Mouse (Mus musculus): Measurements from ENCODE around the gene Nme7. TPM values are rescaled to one million over a fixed set of nuclear protein-coding genes. Genes with fewer than 3 reads are reported as not detected.

Gene Nme7
- polyA plus RNA-seq, 1 experiment = 22.0 TPM

DNA sequence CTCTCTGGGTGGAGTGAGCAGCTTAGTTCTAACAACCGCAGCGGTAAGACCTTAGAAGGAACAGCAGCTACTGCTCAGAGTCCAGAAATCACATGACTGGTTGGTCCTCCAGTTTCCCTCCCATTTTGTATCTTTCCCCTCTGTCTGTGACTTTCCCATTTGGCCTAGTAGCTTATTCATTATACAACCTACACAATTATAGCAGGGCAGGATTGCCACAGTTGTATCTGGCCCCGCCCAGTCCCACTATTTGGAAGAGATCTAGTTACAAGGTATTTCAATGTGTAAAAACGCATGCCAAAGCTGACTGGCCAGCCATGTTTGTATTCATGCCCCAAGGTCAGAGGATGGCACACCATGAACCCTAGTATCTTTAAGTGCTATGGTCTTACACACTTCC, 146.7 kb downstream of the Nme7 start:
- Histone ChIP-seq H3K4me1 (ENCODE audit: control insufficient read depth, insufficient read depth, low read length) (peaks cover 15% of the 10 kb centered on the region), H3K4me3 (ENCODE audit: insufficient read depth, low read length) (no peak overlapping the region), H3K27ac (ENCODE audit: insufficient read depth, low read length) (no peak overlapping the region)
- TF ChIP-seq CTCF (IDR thresholded peaks at IDR 0.05; ENCODE audit: extremely low read depth, insufficient read depth, low read length) (no peak), POLR2A (IDR thresholded peaks at IDR 0.05; ENCODE audit: extremely low read depth, insufficient read depth, low read length) (no peak)

GRCm38 (mm10) chr1:164451346-164451745, 147.4 kb downstream of the Nme7 start:
- H3K27ac ChIP-seq (ENCODE audit: insufficient read depth, low read length) = no peak overlapping the region
- peaks cover 15% of the 10 kb centered on the region for H3K4me1 ChIP-seq (ENCODE audit: control insufficient read depth, insufficient read depth, low read length)
- H3K4me3 ChIP-seq (ENCODE audit: insufficient read depth, low read length) = no peak overlapping the region
- TF ChIP-seq CTCF (IDR thresholded peaks at IDR 0.05; ENCODE audit: extremely low read depth, insufficient read depth, low read length) (no peak), POLR2A (IDR thresholded peaks at IDR 0.05; ENCODE audit: extremely low read depth, insufficient read depth, low read length) (peak; percentile 34; the same call in 1 of the 2 replicates)

DNA sequence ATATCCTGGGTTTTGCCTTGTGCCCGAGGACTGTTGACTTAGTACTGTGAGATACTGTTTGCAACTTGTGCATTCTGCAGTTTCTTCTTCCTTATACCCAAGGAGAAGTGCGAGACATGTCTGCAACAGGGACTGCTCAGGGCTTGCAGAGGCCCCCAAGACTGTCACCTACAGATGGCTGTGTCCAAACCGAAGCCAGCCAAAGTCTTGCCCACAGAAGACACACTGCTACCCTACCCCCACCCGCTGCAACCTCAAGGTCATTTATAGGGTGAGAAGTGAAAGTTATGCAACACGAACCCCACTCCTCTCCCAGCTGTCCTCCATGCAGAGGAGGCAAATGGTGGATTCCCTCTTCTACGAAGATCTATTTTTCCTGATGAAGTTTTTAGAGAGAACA, 148.7 kb downstream of the Nme7 start:
- TF ChIP-seq CTCF (IDR thresholded peaks at IDR 0.05; ENCODE audit: extremely low read depth, insufficient read depth, low read length) = no peak
- 0 out of 2 replicates have a peak, but pooled peaks have one; percentile 7 for TF ChIP-seq POLR2A (IDR thresholded peaks at IDR 0.05; ENCODE audit: extremely low read depth, insufficient read depth, low read length)
- H3K4me1 ChIP-seq (ENCODE audit: control insufficient read depth, insufficient read depth, low read length) = peaks cover 14% of the 10 kb centered on the region
- no peak overlapping the region; the same call in 1 of the 2 replicates for H3K4me3 ChIP-seq (ENCODE audit: insufficient read depth, low read length)
- no peak overlapping the region for H3K27ac ChIP-seq (ENCODE audit: insufficient read depth, low read length)

DNA sequence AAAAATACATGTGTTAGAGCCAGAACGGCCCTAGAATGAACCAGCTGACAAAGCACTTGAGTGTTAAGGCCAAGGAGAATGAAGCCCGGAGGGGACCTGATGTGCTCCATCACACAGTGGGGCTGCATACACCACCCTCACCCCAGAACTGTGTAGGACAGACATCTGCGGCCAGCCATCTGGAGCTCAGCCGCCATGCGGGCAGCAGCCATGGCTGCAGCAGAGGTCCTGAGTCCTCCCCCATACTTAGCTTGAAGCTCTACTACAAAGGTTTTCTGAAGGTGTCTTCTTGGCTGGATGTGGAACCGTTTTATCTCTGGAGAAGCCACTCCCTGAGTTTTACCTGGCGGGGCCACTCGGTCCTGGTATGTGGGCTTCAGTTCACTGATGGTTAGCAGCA, 149.2 kb downstream of the Nme7 start:
- Histone ChIP-seq H3K4me3 (ENCODE audit: insufficient read depth, low read length) (peak overlapping the region; percentile 51), H3K4me1 (ENCODE audit: control insufficient read depth, insufficient read depth, low read length) (peaks cover 14% of the 10 kb centered on the region), H3K27ac (ENCODE audit: insufficient read depth, low read length) (no peak overlapping the region)
- no peak; the same call in 1 of the 2 replicates for TF ChIP-seq POLR2A (IDR thresholded peaks at IDR 0.05; ENCODE audit: extremely low read depth, insufficient read depth, low read length)
- no peak for TF ChIP-seq CTCF (IDR thresholded peaks at IDR 0.05; ENCODE audit: extremely low read depth, insufficient read depth, low read length)

DNA sequence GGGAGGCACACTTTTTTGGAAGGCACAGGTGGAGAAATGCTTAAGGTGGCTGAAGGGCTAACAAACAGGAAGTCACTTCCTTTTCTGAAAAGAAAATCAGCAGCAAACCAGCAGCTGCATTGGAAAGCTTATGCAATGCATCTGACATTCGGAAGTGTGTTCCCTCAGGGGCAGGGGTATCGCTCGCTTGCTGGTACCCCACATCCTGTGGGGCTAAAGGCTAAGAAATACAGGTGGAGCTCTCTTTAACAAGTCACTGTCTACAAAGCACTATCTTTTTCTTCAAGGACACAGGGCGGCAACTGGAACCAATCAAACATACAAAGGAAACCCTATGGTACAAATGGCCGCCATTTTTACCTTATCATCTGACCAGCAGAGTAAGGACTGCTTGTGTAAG, 149.8 kb downstream of the Nme7 start:
- Histone ChIP-seq H3K4me1 (ENCODE audit: control insufficient read depth, insufficient read depth, low read length) (peaks cover 12% of the 10 kb centered on the region), H3K4me3 (ENCODE audit: insufficient read depth, low read length) (peak overlapping the region; percentile 51), H3K27ac (ENCODE audit: insufficient read depth, low read length) (no peak overlapping the region)
- TF ChIP-seq POLR2A (IDR thresholded peaks at IDR 0.05; ENCODE audit: extremely low read depth, insufficient read depth, low read length) (0 out of 2 replicates have a peak, but pooled peaks have one; percentile 15), CTCF (IDR thresholded peaks at IDR 0.05; ENCODE audit: extremely low read depth, insufficient read depth, low read length) (no peak)

DNA sequence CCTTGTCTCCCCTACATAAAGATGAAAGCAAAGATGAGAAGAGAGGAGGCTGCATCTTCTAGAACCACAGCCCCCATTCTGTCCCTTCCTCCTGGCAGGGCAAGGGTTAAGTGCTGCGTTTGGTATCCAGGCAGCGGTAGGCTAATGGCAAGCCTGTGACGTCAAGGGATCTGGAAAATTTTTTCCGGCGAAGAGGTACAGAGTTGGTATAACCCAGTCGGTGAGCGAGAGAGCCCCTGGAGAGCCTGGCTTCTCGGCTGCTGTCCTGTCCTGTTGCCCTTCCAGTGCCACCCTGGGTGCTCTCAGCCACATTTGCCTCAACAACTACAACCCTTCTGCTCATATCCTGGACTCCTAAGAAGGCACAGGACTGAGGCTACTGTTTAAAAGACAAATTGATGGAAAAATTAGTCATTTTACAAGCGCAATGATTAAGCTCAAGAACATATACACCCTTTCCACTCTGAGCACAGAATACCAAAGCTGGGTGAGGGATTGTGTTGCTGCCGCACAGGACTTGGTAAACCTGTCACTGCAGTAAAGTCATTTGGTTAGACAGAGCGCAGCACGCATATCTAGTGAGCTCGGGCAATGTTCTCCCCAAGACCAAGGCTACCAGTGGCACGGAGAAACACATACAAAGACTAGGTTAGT, 151.0 kb downstream of the Nme7 start:
- peaks cover 7% of the 10 kb centered on the region for H3K4me1 ChIP-seq (ENCODE audit: control insufficient read depth, insufficient read depth, low read length)
- TF ChIP-seq POLR2A (IDR thresholded peaks at IDR 0.05; ENCODE audit: extremely low read depth, insufficient read depth, low read length) (peak; percentile 98), CTCF (IDR thresholded peaks at IDR 0.05; ENCODE audit: extremely low read depth, insufficient read depth, low read length) (no peak)
- peak overlapping the region; percentile 51 for H3K4me3 ChIP-seq (ENCODE audit: insufficient read depth, low read length)
- peak overlapping the region; percentile 71 for H3K27ac ChIP-seq (ENCODE audit: insufficient read depth, low read length)

DNA sequence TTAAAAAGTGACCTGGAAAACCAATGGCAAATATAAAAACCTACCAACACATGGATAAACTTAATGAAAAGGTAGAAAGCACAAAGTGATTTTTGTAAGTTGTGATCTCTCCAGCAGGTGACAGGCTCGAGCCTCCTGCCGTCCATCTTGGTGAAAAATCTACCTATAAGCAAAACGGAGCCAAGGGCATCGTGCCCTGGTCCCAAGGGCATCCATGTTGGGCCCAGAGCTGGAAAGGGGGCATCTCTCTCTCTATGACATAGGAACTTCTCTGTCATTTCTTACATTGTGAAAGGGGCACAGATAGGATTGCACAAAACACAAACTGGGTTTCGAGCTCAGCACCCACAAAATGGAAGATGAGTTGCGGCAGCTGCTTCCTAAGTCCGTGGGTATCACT, 151.7 kb downstream of the Nme7 start:
- Histone ChIP-seq H3K27ac (ENCODE audit: insufficient read depth, low read length) (peak overlapping the region; percentile 99), H3K4me1 (ENCODE audit: control insufficient read depth, insufficient read depth, low read length) (peaks cover 4% of the 10 kb centered on the region; the same call in 1 of the 2 replicates), H3K4me3 (ENCODE audit: insufficient read depth, low read length) (peak overlapping the region; percentile 51)
- TF ChIP-seq POLR2A (IDR thresholded peaks at IDR 0.05; ENCODE audit: extremely low read depth, insufficient read depth, low read length) = 0 out of 2 replicates have a peak, but pooled peaks have one; percentile 8
- TF ChIP-seq CTCF (IDR thresholded peaks at IDR 0.05; ENCODE audit: extremely low read depth, insufficient read depth, low read length) = peak; percentile 45

GRCm38 (mm10) chr1:164456065-164456464, 152.1 kb downstream of the Nme7 start:
- H3K4me3 ChIP-seq (ENCODE audit: insufficient read depth, low read length) = peak overlapping the region; percentile 51
- peaks cover 5% of the 10 kb centered on the region; the same call in 1 of the 2 replicates for H3K4me1 ChIP-seq (ENCODE audit: control insufficient read depth, insufficient read depth, low read length)
- peak overlapping the region; percentile 99 for H3K27ac ChIP-seq (ENCODE audit: insufficient read depth, low read length)
- TF ChIP-seq CTCF (IDR thresholded peaks at IDR 0.05; ENCODE audit: extremely low read depth, insufficient read depth, low read length) (no peak), POLR2A (IDR thresholded peaks at IDR 0.05; ENCODE audit: extremely low read depth, insufficient read depth, low read length) (peak; percentile 62; the same call in 1 of the 2 replicates)

DNA sequence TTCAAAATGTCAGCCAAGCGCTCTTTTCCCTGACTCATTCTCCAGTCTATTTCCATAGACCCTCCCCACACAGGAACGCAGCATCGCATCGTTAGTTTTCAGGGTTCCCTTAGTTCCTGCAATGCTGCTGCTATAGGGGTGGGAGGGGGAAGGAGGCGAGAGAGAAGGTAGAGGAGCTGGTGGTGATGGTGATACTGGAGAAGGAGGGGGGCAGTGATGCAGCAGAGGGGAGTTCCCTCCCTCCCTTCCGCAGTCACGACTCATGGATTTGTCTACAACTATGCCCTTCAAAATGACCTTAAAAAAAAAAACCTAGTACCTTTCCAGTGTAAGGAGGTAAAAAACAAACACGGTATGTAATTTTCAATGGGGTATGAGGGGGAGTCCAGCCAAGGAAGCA, 152.8 kb downstream of the Nme7 start:
- H3K4me1 ChIP-seq (ENCODE audit: control insufficient read depth, insufficient read depth, low read length) = peaks cover 3% of the 10 kb centered on the region; the same call in 1 of the 2 replicates
- peak; percentile 80 for TF ChIP-seq POLR2A (IDR thresholded peaks at IDR 0.05; ENCODE audit: extremely low read depth, insufficient read depth, low read length)
- TF ChIP-seq CTCF (IDR thresholded peaks at IDR 0.05; ENCODE audit: extremely low read depth, insufficient read depth, low read length) = no peak
- peak overlapping the region; percentile 99 for H3K27ac ChIP-seq (ENCODE audit: insufficient read depth, low read length)
- H3K4me3 ChIP-seq (ENCODE audit: insufficient read depth, low read length) = peak overlapping the region; percentile 51
